Mouse (Mus musculus): ENCODE data around the gene Wnt7a. TPM values are rescaled to one million over a fixed set of nuclear protein-coding genes. Genes with fewer than 3 reads are reported as not detected.

Gene Wnt7a
- total and polyA plus RNA-seq, 3 experiments, result not detected

DNA sequence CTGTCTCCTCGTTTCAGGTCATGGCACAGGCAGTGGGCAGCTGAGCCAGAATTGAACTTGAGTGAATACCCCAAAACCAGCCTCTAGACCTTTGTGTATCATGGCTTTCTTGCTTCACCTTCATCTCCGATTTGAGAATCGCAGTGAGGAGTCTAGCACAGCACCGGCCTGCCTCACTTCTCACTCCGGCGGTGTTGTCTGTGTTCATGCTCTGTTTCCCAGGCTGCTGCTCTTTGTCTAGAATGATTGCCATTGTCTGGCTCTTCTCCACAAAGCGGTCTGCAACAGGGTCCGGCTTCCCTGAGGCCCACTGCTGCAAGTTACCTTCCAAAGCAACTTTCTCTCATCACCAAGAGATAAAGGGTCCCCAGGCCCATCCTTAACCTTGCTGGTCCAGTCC, 79.3 kb downstream of the Wnt7a start:
- H3K27me3 ChIP-seq (ENCODE audit: control insufficient read depth in 1 of 2, insufficient read depth in 2 of 2, low read length in 2 of 2), result peaks cover 0 to 11% of the 10 kb centered on the region in 2 experiments; a peak in 3 of 4 replicates
- TF ChIP-seq TCF12 (IDR thresholded peaks at IDR 0.05; ENCODE audit: low read depth, low read length) (no peak), MYB (IDR thresholded peaks at IDR 0.05; ENCODE audit: low read depth, low read length) (no peak), ZNF384 (IDR thresholded peaks at IDR 0.05; ENCODE audit: low read depth, low read length) (no peak), POLR2AphosphoS5 (IDR thresholded peaks at IDR 0.05; ENCODE audit: borderline replicate concordance, low read depth, low read length) (no peak), NELFE (IDR thresholded peaks at IDR 0.05; ENCODE audit: low read depth, low read length) (no peak), CTCF (IDR thresholded peaks at IDR 0.05 in 2 of 3, conservative IDR thresholded peaks at IDR 0.05 in 1 of 3; ENCODE audit: control insufficient read depth in 1 of 3, insufficient read depth in 1 of 3, low read depth in 2 of 3, low read length in 3 of 3, poor library complexity in 1 of 3, severe bottlenecking in 1 of 3) (no peak), USF1 (IDR thresholded peaks at IDR 0.05; ENCODE audit: low read depth, low read length) (no peak), E2F4 (IDR thresholded peaks at IDR 0.05; ENCODE audit: borderline replicate concordance, low read depth, low read length) (no peak), MXI1 (IDR thresholded peaks at IDR 0.05; ENCODE audit: low read depth, low read length) (no peak), EP300 (IDR thresholded peaks at IDR 0.05; ENCODE audit: low read depth in 1 of 2, low read length in 2 of 2) (no peak), SIN3A (IDR thresholded peaks at IDR 0.05; ENCODE audit: low read length) (no peak), NRF1 (IDR thresholded peaks at IDR 0.05; ENCODE audit: insufficient read depth, low read depth, low read length, poor library complexity, severe bottlenecking) (no peak), MAFK (IDR thresholded peaks at IDR 0.05; ENCODE audit: borderline replicate concordance, low read depth, low read length) (no peak), POLR2A (IDR thresholded peaks at IDR 0.05; ENCODE audit: control insufficient read depth in 1 of 2, insufficient read depth in 1 of 2, low read depth in 1 of 2, low read length in 2 of 2, poor library complexity in 1 of 2) (no peak), TAL1 (IDR thresholded peaks at IDR 0.05; ENCODE audit: low read length) (no peak), MAX (IDR thresholded peaks at IDR 0.05; ENCODE audit: low read length) (no peak)
- no peak overlapping the region for H3K4me3 ChIP-seq (ENCODE audit: control insufficient read depth in 1 of 2, insufficient read depth in 1 of 2, low read depth in 2 of 2, low read length in 2 of 2)
- H3K4me1 ChIP-seq (ENCODE audit: control insufficient read depth in 1 of 2, insufficient read depth in 2 of 2, low read length in 2 of 2), result no peaks in the 10 kb centered on the region
- no peaks in the 10 kb centered on the region for H3K79me2 ChIP-seq (ENCODE audit: control insufficient read depth, insufficient read depth, low read length, poor library complexity)
- no peak overlapping the region for H3K9ac ChIP-seq (ENCODE audit: control insufficient read depth, low read depth, low read length, poor library complexity, severe bottlenecking)
- no peak for DNase-seq (ENCODE audit: low read depth, low spot score)
- H3K36me3 ChIP-seq (ENCODE audit: control insufficient read depth in 1 of 2, insufficient read depth in 2 of 2, low read length in 2 of 2), result no peaks in the 10 kb centered on the region
- no peak overlapping the region for H3K27ac ChIP-seq (ENCODE audit: control insufficient read depth, low read depth, low read length)
- H3K9me3 ChIP-seq (replicated peaks; ENCODE audit: insufficient read depth, low read length), result no peaks in the 10 kb centered on the region

DNA sequence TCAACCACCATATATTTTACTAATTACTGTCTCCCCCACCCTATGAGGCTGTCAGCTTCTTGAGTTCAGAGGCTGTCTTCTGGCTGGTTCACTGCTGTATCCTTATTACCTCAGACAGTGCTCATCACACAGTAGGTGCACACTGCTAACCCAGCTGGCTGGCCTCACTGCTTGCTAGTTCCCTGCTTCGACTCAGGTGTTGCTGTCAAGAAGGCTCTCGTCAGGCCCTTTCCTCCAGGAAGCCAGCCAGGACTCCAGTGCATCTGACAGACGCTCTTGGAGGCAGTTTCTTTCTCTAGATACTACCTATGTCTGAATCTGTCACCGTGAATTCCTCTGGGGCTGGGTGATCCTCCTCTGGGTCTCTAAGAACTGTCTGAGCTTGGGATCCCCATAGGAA, 85.6 kb downstream of the Wnt7a start:
- DNase-seq (ENCODE audit: low read depth, low spot score), result no peak
- Histone ChIP-seq H3K4me3 (ENCODE audit: control insufficient read depth in 1 of 2, insufficient read depth in 1 of 2, low read depth in 2 of 2, low read length in 2 of 2) (no peak overlapping the region), H3K4me1 (ENCODE audit: control insufficient read depth in 1 of 2, insufficient read depth in 2 of 2, low read length in 2 of 2) (no peaks in the 10 kb centered on the region), H3K27me3 (ENCODE audit: control insufficient read depth in 1 of 2, insufficient read depth in 2 of 2, low read length in 2 of 2) (peaks cover 0 to 20% of the 10 kb centered on the region in 2 experiments; a peak in 3 of 4 replicates), H3K27ac (ENCODE audit: control insufficient read depth, low read depth, low read length) (no peak overlapping the region), H3K36me3 (ENCODE audit: control insufficient read depth in 1 of 2, insufficient read depth in 2 of 2, low read length in 2 of 2) (no peaks in the 10 kb centered on the region), H3K9me3 (replicated peaks; ENCODE audit: insufficient read depth, low read length) (no peaks in the 10 kb centered on the region), H3K79me2 (ENCODE audit: control insufficient read depth, insufficient read depth, low read length, poor library complexity) (no peaks in the 10 kb centered on the region), H3K9ac (ENCODE audit: control insufficient read depth, low read depth, low read length, poor library complexity, severe bottlenecking) (no peak overlapping the region)
- TF ChIP-seq E2F4 (IDR thresholded peaks at IDR 0.05; ENCODE audit: borderline replicate concordance, low read depth, low read length) (no peak), ELF1 (IDR thresholded peaks at IDR 0.05; ENCODE audit: low read depth, low read length) (no peak), NELFE (IDR thresholded peaks at IDR 0.05; ENCODE audit: low read depth, low read length) (no peak), BHLHE40 (IDR thresholded peaks at IDR 0.05; ENCODE audit: borderline replicate concordance, low read depth, low read length) (no peak), MAZ (IDR thresholded peaks at IDR 0.05; ENCODE audit: low read depth, low read length) (no peak), ETS1 (IDR thresholded peaks at IDR 0.05; ENCODE audit: low read depth, low read length) (no peak), RCOR1 (IDR thresholded peaks at IDR 0.05; ENCODE audit: low read depth, low read length) (no peak), KAT2A (conservative IDR thresholded peaks at IDR 0.05; ENCODE audit: low read depth, low read length) (no peak), POLR2AphosphoS2 (IDR thresholded peaks at IDR 0.05; ENCODE audit: low read length) (no peak), TCF12 (IDR thresholded peaks at IDR 0.05; ENCODE audit: low read depth, low read length) (no peak), NRF1 (IDR thresholded peaks at IDR 0.05; ENCODE audit: insufficient read depth, low read depth, low read length, poor library complexity, severe bottlenecking) (no peak), CHD2 (IDR thresholded peaks at IDR 0.05; ENCODE audit: low read length) (no peak)

Measured in MEL (cell line).